Mouse (Mus musculus) stomach, embryonic 15.5 days (tissue): ENCODE data around the gene Gpbp1. TPM values are rescaled to one million over a fixed set of nuclear protein-coding genes. Genes with fewer than 3 reads are reported as not detected.

Experiments used
- ATAC-seq: fragments of 200-750 bp; cut with Nextera tagmentation; 2 replicates; pipeline ENCODE4 v1.8.0; 2017; ENCODE audit warnings: low read depth, moderate number of reproducible peaks, moderate TSS enrichment; ENCODE audit not compliant: insufficient read depth, low FRiP score
- H3K27ac ChIP-seq: fragments of 300-500 bp; sonication (generic); 2 replicates; pipeline ENCODE4 v1.5.1; 2015; ENCODE audit warnings: mild to moderate bottlenecking, inconsistent platforms
- H3K27me3 ChIP-seq: fragments of 300-500 bp; sonication (generic); replicated peaks from 2 replicates; pipeline ENCODE4 v1.6.1; 2015; ENCODE audit warnings: inconsistent platforms
- H3K36me3 ChIP-seq: fragments of 300-500 bp; sonication (generic); 2 replicates; pipeline ENCODE4 v1.6.1; 2015; ENCODE audit warnings: inconsistent platforms
- H3K4me1 ChIP-seq: fragments of 300-500 bp; sonication (generic); 2 replicates; pipeline ENCODE4 v1.6.1; 2015; ENCODE audit warnings: inconsistent platforms
- H3K4me2 ChIP-seq: fragments of 300-500 bp; sonication (generic); 2 replicates; pipeline ENCODE4 v1.6.1; 2015; ENCODE audit warnings: mild to moderate bottlenecking, inconsistent platforms
- H3K4me3 ChIP-seq: fragments of 300-500 bp; sonication (generic); replicated peaks from 2 replicates; pipeline ENCODE4 v1.5.1; 2015; ENCODE audit warnings: inconsistent platforms
- H3K9ac ChIP-seq: fragments of 300-500 bp; sonication (generic); 2 replicates; pipeline ENCODE4 v1.6.1; 2015; ENCODE audit warnings: inconsistent platforms
- H3K9me3 ChIP-seq: fragments of 300-500 bp; sonication (generic); 2 replicates; pipeline ENCODE4 v1.6.1; 2016; ENCODE audit warnings: inconsistent platforms
- WGBS: fragments of 180-500 bp; shearing (Covaris S2); methylation state at CpG from one replicate; pipeline ENCODE4 v1.1.7; 2015; 5-methylcytosine and 5-hydroxymethylcytosine counted together
- polyA plus RNA-seq: library from polyadenylated mRNA; unstranded; fragments of >200 nt; fragmentation: Nextera tagmentation; extraction: Ambion mirVana; gene quantifications from 2 replicates; pipeline ENCODE4 v1.2.1, GENCODE M21; 2015

Gpbp1 gene
- polyA plus RNA-seq = 67.4 and 77.0 TPM in 2 replicates

DNA sequence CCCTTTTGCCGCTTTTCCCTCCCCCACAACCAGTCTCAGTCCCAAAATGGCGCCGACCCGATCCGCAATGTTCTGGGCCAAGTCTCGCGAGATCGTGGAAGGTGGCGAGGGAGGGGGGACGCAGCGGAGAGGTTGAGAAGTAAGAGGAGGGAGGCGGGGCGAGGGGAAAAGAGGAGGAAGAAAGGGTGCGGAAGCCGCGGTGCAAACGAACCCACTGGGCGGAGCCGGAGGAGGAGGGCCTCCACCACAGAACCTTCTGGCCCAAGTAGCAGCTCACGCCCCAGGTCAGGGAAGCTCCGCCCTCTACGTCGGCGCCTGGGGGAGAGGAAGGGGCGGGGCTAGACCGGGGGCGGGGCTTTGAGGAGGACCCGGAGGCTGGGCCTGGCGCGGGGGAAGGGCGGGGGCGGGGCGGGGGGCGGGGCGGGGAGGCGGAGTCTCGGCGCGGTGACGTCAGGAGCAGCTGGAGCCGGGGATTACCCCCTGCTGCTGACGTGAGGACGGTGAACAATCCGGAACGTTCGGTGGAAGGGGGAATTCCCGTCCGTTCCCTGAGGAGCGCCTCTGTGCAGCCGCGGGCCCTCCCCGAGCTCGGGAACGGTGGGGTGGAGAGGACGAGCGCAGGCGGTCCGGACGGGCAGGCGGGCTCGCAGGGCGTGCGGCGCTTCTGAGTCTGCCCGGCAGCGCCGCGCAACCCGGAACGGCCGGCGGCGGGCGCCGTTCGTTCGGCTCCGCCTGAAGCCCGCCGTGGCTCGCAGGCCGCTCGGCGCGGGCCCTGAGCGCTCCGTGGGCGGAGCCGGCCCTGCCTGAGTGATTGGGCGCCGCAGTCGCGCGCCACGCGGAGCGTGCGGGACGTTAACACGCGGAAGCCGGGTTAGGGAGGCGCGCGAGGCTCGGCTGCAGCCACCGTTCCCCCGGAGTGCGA, at the start of gene Gpbp1:
Gpbp1 (minus strand) TSS at position 310 of the 922 bp plus-strand sequence.
- H3K4me3 ChIP-seq = peak within 1 kb of the TSS; percentile 92
- H3K4me2 ChIP-seq = peak within 1 kb of the TSS; percentile 86
- H3K27me3 ChIP-seq = peaks cover 13% of the 10 kb centered on the region; the same call in 1 of the 2 replicates
- H3K4me1 ChIP-seq = 0 out of 2 replicates have a peak, but pooled peaks cover 10% of the 10 kb centered on the region
- WGBS = under 1% methylated on average over 99 of the region's 109 CpGs
- ATAC-seq = peak; percentile 96
- no peaks in the 10 kb centered on the region for H3K36me3 ChIP-seq
- peak within 1 kb of the TSS; percentile 97 for H3K9ac ChIP-seq
- H3K9me3 ChIP-seq = no peaks in the 10 kb centered on the region
- H3K27ac ChIP-seq = peak within 1 kb of the TSS; percentile 99

DNA sequence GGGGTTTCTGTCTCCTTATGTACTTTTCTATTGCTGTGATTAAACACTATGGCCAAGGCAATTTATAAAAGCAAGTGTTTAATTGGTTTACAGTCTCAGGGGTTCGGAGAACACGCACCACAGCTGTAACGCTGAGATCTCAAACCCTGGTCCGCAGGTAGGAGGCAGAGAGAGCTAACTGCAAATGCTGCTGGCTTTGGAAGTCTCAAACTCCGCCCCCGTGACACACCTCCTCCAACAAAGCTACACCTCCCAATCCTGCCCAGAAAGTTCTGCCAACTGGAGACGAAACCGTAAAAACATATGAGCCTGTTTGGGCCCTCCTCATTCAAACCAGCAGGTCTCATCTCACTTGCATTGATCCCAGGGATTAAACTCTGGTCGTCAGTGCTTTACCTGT, 47.8 kb upstream of the Gpbp1 start:
- H3K4me2 ChIP-seq = no peak overlapping the region
- H3K9me3 ChIP-seq = no peaks in the 10 kb centered on the region
- H3K27me3 ChIP-seq = no peaks in the 10 kb centered on the region
- H3K4me1 ChIP-seq = no peaks in the 10 kb centered on the region
- H3K4me3 ChIP-seq = no peak overlapping the region
- no peaks in the 10 kb centered on the region for H3K36me3 ChIP-seq
- 79% methylated on average over 9 of the region's 9 CpGs for WGBS
- ATAC-seq = no peak
- H3K27ac ChIP-seq = no peak overlapping the region
- no peak overlapping the region for H3K9ac ChIP-seq

DNA sequence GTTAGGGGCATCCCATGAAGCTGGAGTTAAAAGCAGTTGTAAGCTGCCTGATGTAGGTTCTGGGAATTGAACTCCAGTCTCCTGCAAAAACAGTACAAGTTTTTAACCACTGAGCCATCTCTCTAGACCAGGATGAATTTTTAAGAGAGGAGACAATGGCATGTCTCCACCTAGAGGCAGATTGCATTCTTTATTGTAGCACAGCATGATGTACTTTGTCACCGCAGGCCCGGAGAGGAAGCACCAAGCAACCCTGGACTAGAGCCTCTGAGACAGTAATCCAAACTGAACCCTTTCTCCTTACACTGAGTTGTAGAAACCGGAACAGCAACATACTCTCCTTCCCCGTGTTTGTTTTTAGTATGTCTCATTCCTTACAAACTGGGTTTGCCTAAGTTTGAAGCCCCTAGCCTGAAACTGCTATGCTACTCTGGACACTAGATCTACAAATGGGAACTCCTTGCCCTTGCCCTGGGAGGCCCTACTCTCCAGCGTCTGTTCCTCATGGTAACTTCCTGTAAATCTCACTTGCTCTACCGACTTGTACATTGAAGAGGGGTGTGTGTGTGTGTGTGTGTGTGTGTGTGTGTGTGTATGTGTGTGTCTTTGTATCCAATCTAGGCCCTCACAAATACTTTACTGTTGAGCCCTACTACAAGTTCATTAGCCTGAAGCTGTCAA, 46.4 kb upstream of the Gpbp1 start:
- Histone ChIP-seq H3K27ac (no peak overlapping the region), H3K4me2 (no peak overlapping the region), H3K36me3 (no peaks in the 10 kb centered on the region), H3K9ac (no peak overlapping the region), H3K4me3 (no peak overlapping the region), H3K9me3 (no peaks in the 10 kb centered on the region), H3K27me3 (no peaks in the 10 kb centered on the region), H3K4me1 (no peaks in the 10 kb centered on the region)
- ATAC-seq = no peak
- WGBS = 72% methylated on average over 6 of the region's 6 CpGs

DNA sequence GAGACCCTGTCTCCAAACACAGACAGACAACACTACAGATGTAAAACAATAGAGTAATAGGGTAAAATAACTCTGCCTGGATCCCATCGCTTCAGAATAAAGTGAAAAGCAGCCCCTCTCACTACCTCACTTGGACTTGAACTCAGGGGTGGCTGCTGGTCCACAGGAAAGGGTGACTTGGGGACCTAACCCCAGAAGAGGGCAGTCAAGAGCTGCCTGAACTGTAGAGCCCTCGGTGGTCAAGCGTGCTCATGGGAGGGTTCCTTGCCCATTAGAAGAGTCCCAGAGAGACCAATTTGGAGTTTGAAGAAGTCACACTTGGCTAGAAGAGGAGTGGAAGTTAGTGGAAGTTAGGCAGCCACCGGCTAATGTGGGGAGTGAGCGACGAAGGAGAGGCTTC, 44.2 kb upstream of the Gpbp1 start:
- Histone ChIP-seq H3K4me2 (no peak overlapping the region), H3K27ac (no peak overlapping the region), H3K9ac (no peak overlapping the region), H3K27me3 (no peaks in the 10 kb centered on the region), H3K36me3 (no peaks in the 10 kb centered on the region), H3K4me3 (no peak overlapping the region), H3K9me3 (no peaks in the 10 kb centered on the region), H3K4me1 (no peaks in the 10 kb centered on the region)
- 62% methylated on average over 6 of the region's 6 CpGs for WGBS
- no peak for ATAC-seq

DNA sequence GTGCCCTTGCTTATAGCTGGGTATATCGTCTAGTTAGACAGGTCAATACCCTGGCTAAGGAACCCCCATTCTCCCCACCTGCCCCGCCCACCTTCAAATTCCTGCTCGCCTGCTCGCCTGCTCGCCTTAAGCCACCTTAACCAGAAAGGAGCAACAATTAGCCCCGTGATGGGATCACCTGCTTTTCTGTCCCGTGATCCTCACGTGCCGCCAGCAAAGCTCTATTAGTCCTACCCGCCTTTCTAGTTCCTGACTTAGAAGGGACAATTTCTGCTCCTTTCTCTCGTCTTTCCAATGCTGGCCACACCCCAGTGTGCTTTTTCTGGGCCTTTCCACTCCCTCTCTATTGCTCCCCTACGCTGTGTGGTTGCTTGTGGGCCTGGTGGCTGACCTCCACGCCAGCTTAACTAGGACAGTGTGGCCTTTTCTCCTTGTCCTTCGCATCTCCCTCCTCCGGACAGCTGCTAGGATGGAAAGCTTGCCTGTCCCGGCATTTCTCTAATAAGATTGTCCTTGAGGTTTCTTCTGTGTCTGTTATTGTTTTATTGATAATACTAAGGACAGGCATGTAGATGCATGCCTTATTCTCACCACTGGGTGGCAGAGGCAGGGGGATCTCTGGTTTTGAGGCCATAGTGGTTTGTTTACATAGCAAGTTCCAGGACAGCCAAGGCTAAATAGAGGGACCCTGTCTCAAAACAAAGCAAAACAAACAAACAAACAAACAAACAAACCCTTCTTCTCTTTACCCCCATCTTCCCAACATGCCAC, 42.5 kb upstream of the Gpbp1 start:
- no peaks in the 10 kb centered on the region for H3K9me3 ChIP-seq
- no peaks in the 10 kb centered on the region for H3K4me1 ChIP-seq
- 88% methylated on average over 16 of the region's 16 CpGs for WGBS
- no peaks in the 10 kb centered on the region for H3K36me3 ChIP-seq
- no peak for ATAC-seq
- no peak overlapping the region for H3K4me3 ChIP-seq
- no peak overlapping the region for H3K9ac ChIP-seq
- H3K4me2 ChIP-seq = no peak overlapping the region
- H3K27me3 ChIP-seq = no peaks in the 10 kb centered on the region
- H3K27ac ChIP-seq = no peak overlapping the region

DNA sequence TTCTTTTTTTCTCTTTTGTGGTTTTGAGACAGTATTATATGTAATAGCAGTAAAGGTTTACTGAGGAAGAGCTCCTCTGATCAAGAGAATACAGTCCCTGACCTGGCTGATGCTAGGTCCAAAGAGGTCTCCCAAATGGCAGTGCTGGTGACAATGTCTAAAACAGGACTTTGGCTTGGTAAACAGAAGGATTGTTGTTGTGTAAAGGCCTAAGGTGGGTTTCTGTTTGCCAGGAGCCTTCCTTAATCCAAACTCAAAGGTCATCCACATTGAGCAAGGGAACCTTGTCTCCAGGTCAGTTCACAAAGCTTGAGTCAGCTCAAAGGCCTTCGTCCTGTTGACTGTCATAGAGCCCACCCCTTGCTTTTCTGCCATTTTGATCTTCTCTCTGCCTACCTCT, 41.8 kb upstream of the Gpbp1 start:
- Histone ChIP-seq H3K4me2 (no peak overlapping the region), H3K27me3 (no peaks in the 10 kb centered on the region), H3K9me3 (no peaks in the 10 kb centered on the region), H3K27ac (no peak overlapping the region), H3K9ac (no peak overlapping the region), H3K4me1 (no peaks in the 10 kb centered on the region), H3K36me3 (no peaks in the 10 kb centered on the region), H3K4me3 (no peak overlapping the region)
- ATAC-seq = no peak
- WGBS = 81% methylated on average over 1 of the region's 1 CpGs

DNA sequence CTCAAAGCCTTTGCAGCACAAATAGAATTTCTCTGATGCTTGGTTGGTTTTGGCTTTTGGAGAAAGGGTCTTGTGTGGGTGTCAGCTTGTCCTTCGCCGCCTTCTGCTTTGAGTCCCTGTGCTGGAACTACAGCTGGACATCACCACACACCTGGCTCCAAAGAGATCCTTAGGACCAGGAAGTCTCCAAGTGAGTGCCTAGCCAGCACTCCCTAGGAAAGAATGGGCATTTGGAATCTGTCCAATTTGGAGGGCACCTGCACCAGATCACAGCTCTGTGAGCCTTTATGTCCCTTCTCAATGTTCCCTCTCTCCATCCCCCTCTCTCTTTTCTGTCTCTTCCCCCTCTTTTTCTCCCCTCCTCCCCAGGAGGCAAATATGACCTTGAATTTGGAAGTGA, 34.4 kb upstream of the Gpbp1 start:
- Histone ChIP-seq H3K4me1 (no peaks in the 10 kb centered on the region), H3K4me2 (no peak overlapping the region), H3K4me3 (no peak overlapping the region), H3K27me3 (no peaks in the 10 kb centered on the region), H3K9ac (no peak overlapping the region), H3K27ac (no peak overlapping the region), H3K36me3 (no peaks in the 10 kb centered on the region), H3K9me3 (no peaks in the 10 kb centered on the region)
- 95% methylated on average over 2 of the region's 2 CpGs for WGBS
- no peak for ATAC-seq

DNA sequence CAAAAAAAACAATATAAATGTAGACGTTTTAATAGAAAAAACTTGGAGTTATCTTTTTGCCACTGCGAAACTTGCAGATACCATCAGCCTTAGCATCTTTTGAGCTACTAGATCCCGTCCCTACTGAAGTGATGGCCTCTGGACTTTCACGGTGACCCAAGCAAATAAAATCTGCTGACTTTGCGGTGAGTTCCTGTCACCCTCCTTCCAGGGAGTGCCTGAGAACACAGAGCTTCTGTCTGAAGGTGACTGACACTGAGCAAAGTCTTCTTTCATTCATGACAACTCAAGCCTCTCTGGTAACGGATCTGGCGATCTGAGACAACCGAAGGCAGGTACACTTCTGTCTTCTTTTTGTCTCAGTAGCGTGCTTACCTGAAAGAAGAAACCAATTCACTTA, 32.4 kb upstream of the Gpbp1 start:
- WGBS = 68% methylated on average over 9 of the region's 9 CpGs
- Histone ChIP-seq H3K9ac (no peak overlapping the region), H3K9me3 (no peaks in the 10 kb centered on the region), H3K4me2 (no peak overlapping the region), H3K27ac (no peak overlapping the region), H3K4me3 (no peak overlapping the region), H3K27me3 (no peaks in the 10 kb centered on the region), H3K36me3 (no peaks in the 10 kb centered on the region), H3K4me1 (no peaks in the 10 kb centered on the region)
- ATAC-seq = no peak

DNA sequence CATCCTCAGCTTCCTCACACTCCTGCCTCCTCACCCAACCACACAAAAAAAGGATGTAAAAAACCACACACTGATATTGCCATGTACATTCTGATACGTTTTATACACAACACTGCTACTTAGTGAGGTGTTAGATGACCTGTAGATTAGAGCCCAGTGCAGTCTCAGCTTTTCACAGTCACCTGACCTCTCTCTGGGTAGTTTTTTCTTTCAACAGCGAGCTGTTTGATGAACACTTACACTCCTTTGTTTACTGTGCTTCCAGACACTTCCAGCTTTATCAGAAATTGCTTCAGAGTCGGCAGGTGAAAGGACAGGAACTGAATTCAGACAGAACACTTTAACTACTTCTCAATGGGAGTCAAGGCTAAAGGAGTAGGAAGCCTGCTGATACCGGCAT, 30.5 kb upstream of the Gpbp1 start:
- Histone ChIP-seq H3K4me1 (no peaks in the 10 kb centered on the region), H3K4me3 (no peak overlapping the region), H3K27ac (no peak overlapping the region), H3K9ac (no peak overlapping the region), H3K27me3 (no peaks in the 10 kb centered on the region), H3K4me2 (no peak overlapping the region), H3K36me3 (no peaks in the 10 kb centered on the region), H3K9me3 (no peaks in the 10 kb centered on the region)
- peak; percentile 63 for ATAC-seq
- WGBS = 34% methylated on average over 4 of the region's 4 CpGs

DNA sequence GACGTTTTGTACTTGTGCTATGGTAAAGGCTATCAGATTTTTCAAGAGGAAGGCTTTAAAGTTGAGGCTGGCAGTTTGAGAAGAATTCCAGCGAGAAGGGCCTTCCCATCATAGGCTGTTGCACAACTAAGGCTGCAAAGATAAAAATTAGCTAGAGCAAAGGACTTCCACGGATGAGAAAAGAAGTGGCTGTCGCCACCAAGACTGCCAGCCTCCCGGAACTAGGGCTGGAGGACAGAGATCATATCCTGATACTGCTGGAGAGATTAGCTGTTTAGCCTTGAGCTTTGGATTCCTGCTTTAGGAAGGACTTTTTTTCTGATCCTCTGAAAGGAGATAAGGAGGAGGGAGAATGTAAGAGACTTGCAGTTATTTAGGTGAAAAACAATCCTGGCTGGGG, 28.4 kb upstream of the Gpbp1 start:
- no peak for ATAC-seq
- Histone ChIP-seq H3K9ac (no peak overlapping the region), H3K4me2 (no peak overlapping the region), H3K4me3 (no peak overlapping the region), H3K4me1 (no peaks in the 10 kb centered on the region), H3K27ac (no peak overlapping the region), H3K36me3 (no peaks in the 10 kb centered on the region), H3K9me3 (no peaks in the 10 kb centered on the region), H3K27me3 (no peaks in the 10 kb centered on the region)
- WGBS = 52% methylated on average over 5 of the region's 5 CpGs

DNA sequence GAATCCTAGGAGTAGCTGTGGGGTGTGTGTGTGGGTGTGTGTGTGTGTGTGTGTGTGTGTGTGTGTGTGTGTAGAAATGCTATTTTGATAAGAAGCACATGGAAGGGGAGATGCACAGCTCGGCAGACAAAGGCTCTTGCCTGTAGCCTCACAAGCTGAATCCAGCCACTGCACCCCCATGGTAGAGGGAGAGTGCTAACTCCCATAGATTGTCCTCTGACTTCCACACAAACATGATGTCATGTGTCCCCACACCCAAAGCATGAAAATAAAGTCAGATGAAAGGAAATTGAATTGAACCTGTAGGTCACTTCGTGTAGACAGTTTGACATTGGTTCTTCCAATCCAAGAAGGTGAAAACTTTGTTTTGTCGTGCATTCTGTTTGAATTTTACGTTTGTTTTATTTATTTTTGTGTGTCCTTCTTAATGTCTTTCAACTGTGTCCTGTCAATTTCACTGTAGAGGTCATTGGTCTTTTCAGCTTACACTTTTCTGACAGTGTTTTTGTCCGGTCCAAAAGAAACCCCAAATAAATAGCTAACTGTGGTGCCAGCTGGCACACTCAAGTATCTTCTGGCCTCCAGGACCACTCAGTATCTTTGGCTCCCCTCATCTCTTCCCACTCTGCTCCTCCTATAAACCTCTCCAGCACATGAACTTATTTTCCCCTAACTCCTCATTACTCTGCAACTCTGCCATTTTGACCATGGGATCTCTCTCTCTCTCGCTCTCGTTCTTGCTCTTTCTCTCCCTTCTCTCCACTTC, 26.7 kb upstream of the Gpbp1 start:
- 79% methylated on average over 7 of the region's 7 CpGs for WGBS
- H3K27ac ChIP-seq = no peak overlapping the region

More for the DNA sequence above, 26.7 kb upstream of the Gpbp1 start:
- Histone ChIP-seq H3K9me3 (no peaks in the 10 kb centered on the region), H3K4me1 (no peaks in the 10 kb centered on the region), H3K4me2 (no peak overlapping the region), H3K4me3 (no peak overlapping the region), H3K9ac (no peak overlapping the region), H3K27me3 (no peaks in the 10 kb centered on the region), H3K36me3 (no peaks in the 10 kb centered on the region)
- no peak for ATAC-seq
